Mouse (Mus musculus) stomach, postnatal 0 days (tissue): ENCODE data around the gene Nmrk2. TPM values are rescaled to one million over a fixed set of nuclear protein-coding genes. Genes with fewer than 3 reads are reported as not detected.
"Not testable (repeated sequence)": the region's sequence is repeated elsewhere in the genome, so short reads cannot be mapped to it uniquely, and the experiment has no call there.

ENCODE experiments used
- ATAC-seq: fragments of 200-750 bp; cut with Nextera tagmentation; 2 replicates; pipeline ENCODE4 v1.8.0; 2017; ENCODE audit not compliant: low FRiP score, low TSS enrichment
- DNase-seq: peaks from one replicate; pipeline ENCODE4 v3.0.0-alpha.2; 2016; ENCODE audit warnings: low spot score
- H3K27ac ChIP-seq: fragments of 300-500 bp; sonication (generic); replicated peaks from 2 replicates; pipeline ENCODE4 v1.5.1; 2014; ENCODE audit warnings: mild to moderate bottlenecking, control low read depth
- H3K27me3 ChIP-seq: fragments of 300-500 bp; sonication (generic); 2 replicates; pipeline ENCODE4 v1.6.1; 2014; ENCODE audit warnings: low read length; ENCODE audit not compliant: control insufficient read depth, insufficient read depth
- H3K36me3 ChIP-seq: fragments of 300-500 bp; sonication (generic); 2 replicates; pipeline ENCODE4 v1.6.1; 2014; ENCODE audit warnings: low read length, mixed read lengths; ENCODE audit not compliant: control insufficient read depth, insufficient read depth
- H3K4me1 ChIP-seq: fragments of 300-500 bp; sonication (generic); replicated peaks from 2 replicates; pipeline ENCODE4 v1.6.1; 2014; ENCODE audit warnings: antibody characterized with exemption; ENCODE audit not compliant: control insufficient read depth, insufficient read depth
- H3K4me2 ChIP-seq: fragments of 300-500 bp; sonication (generic); replicated peaks from 2 replicates; pipeline ENCODE4 v1.6.1; 2014; ENCODE audit warnings: low read depth, mild to moderate bottlenecking, control low read depth, moderate library complexity
- H3K4me3 ChIP-seq: fragments of 300-500 bp; sonication (generic); 2 replicates; pipeline ENCODE4 v1.5.1; 2014; ENCODE audit warnings: low read depth, low read length, control low read depth
- H3K9ac ChIP-seq: fragments of 300-500 bp; sonication (generic); 2 replicates; pipeline ENCODE4 v1.6.1; 2014; ENCODE audit warnings: mild to moderate bottlenecking, low read length, control low read depth, mixed read lengths
- H3K9me3 ChIP-seq: fragments of 300-500 bp; sonication (generic); 2 replicates; pipeline ENCODE4 v1.6.1; 2016; ENCODE audit warnings: low read length; ENCODE audit not compliant: control insufficient read depth
- CTCF ChIP-seq: IDR thresholded peaks from 2 replicates; pipeline ENCODE4 v1.5.1; 2016; ENCODE audit warnings: antibody characterized with exemption, low read depth, mild to moderate bottlenecking, moderate library complexity
- EP300 ChIP-seq: optimal IDR thresholded peaks from 2 replicates; pipeline ENCODE3; 2016; ENCODE audit warnings: antibody characterized with exemption
- WGBS: fragments of 180-500 bp; shearing (Covaris S2); extraction: QIAGEN DNeasy Blood & Tissue Kit; methylation state at CpG from one replicate; pipeline ENCODE4 v1.1.7; 2014; 5-methylcytosine and 5-hydroxymethylcytosine counted together
- polyA plus RNA-seq: library from polyadenylated mRNA; unstranded; fragments of >200 nt; fragmentation: Nextera tagmentation; extraction: Ambion mirVana; gene quantifications from 2 replicates; pipeline ENCODE4 v1.2.1, GENCODE M21; 2015

Nmrk2 gene
- polyA plus RNA-seq, 1 experiment from 2014 or later = 0.07 TPM

- no peaks in the 10 kb centered on the region for H3K9me3 ChIP-seq
- peaks cover 6% of the 10 kb centered on the region; the same call in 1 of the 2 replicates for H3K36me3 ChIP-seq
- H3K4me3 ChIP-seq = no peak overlapping the region
- H3K4me2 ChIP-seq = no peak overlapping the region
- TF ChIP-seq EP300 = no peak
- no peak for TF ChIP-seq CTCF
- H3K27me3 ChIP-seq = no peaks in the 10 kb centered on the region
- DNase-seq (no peak), ATAC-seq (no peak)
- WGBS = 91% methylated on average over 9 of the region's 9 CpGs
- H3K9ac ChIP-seq = no peak overlapping the region
- peaks cover 8% of the 10 kb centered on the region for H3K4me1 ChIP-seq
- no peak overlapping the region for H3K27ac ChIP-seq
These were observed 14.7 kb downstream of the Nmrk2 start for GRCm38 (mm10) chr10:81187161-81187560.

- H3K9me3 ChIP-seq = no peaks in the 10 kb centered on the region
- ATAC-seq (peak; percentile 5; the same call in 1 of the 2 replicates), DNase-seq (no peak)
- H3K4me3 ChIP-seq = no peak overlapping the region
- H3K9ac ChIP-seq = 0 out of 2 replicates have a peak overlapping the region, but pooled peaks have one; percentile 5
- H3K4me2 ChIP-seq = peak overlapping the region; percentile 23; the same call in 1 of the 2 replicates
- peaks cover 8% of the 10 kb centered on the region; the same call in 1 of the 2 replicates for H3K4me1 ChIP-seq
- H3K27ac ChIP-seq = peak overlapping the region; percentile 94
- WGBS = 9% methylated on average over 4 of the region's 4 CpGs
- no peaks in the 10 kb centered on the region for H3K27me3 ChIP-seq
- TF ChIP-seq CTCF (no peak), EP300 (no peak)
- H3K36me3 ChIP-seq = peaks cover 25% of the 10 kb centered on the region
These were observed 17.1 kb downstream of the Nmrk2 start for GRCm38 (mm10) chr10:81184765-81185164.

GRCm38 (mm10) chr10:81183805-81184204 is 18.0 kb downstream of the Nmrk2 start, which contains the start of gene 4930442H23Rik:
TSS of gene 4930442H23Rik (minus strand) at chr10:81183849.
- WGBS = 83% methylated on average over 5 of the region's 5 CpGs

GRCm38 (mm10) chr10:81182336-81183333 is 19.2 kb downstream of the Nmrk2 start, which contains the start of gene Dapk3:
TSS of gene Dapk3 (plus strand) at chr10:81183005.
- peaks cover 44% of the 10 kb centered on the region for H3K36me3 ChIP-seq
- 4% methylated on average over 53 of the region's 53 CpGs for WGBS
- peak within 1 kb of the TSS; percentile 58 for H3K4me3 ChIP-seq
- H3K27me3 ChIP-seq = no peaks in the 10 kb centered on the region
- H3K4me1 ChIP-seq = peaks cover 8% of the 10 kb centered on the region; the same call in 1 of the 2 replicates
- H3K27ac ChIP-seq = peak within 1 kb of the TSS; percentile 94
- DNase-seq = peak; percentile 97
- peak; percentile 92 for ATAC-seq
- H3K9ac ChIP-seq = peak within 1 kb of the TSS; percentile 70
- H3K4me2 ChIP-seq = peak within 1 kb of the TSS; percentile 64
- TF ChIP-seq EP300 (peak; percentile 46), CTCF (no peak)
- no peaks in the 10 kb centered on the region for H3K9me3 ChIP-seq

More at GRCm38 (mm10) chr10:81183805-81184204, 18.0 kb downstream of the Nmrk2 start, which contains the start of gene 4930442H23Rik:
- TF ChIP-seq EP300 (no peak), CTCF (no peak)
- Histone ChIP-seq H3K4me2 (peak within 1 kb of the TSS; percentile 64), H3K9me3 (no peaks in the 10 kb centered on the region), H3K9ac (peak within 1 kb of the TSS; percentile 70), H3K36me3 (peaks cover 34% of the 10 kb centered on the region), H3K27ac (peak within 1 kb of the TSS; percentile 94), H3K27me3 (no peaks in the 10 kb centered on the region), H3K4me3 (peak within 1 kb of the TSS; percentile 58), H3K4me1 (peaks cover 8% of the 10 kb centered on the region; the same call in 1 of the 2 replicates)
- no peak for ATAC-seq
- no peak for DNase-seq

- WGBS = 79% methylated on average over 12 of the region's 12 CpGs
- not testable (repeated sequence) for H3K9ac ChIP-seq, H3K4me1 ChIP-seq, H3K4me3 ChIP-seq, H3K4me2 ChIP-seq, H3K9me3 ChIP-seq, DNase-seq, H3K27me3 ChIP-seq, ATAC-seq
- Histone ChIP-seq H3K27ac (peak overlapping the region; percentile 71; the same call in 1 of the 2 replicates), H3K36me3 (peaks cover 44% of the 10 kb centered on the region)
These were observed 20.0 kb downstream of the Nmrk2 start for GRCm38 (mm10) chr10:81181860-81182259.
